Mouse (Mus musculus) heart, embryonic 11.5 days (tissue): Measurements from ENCODE around the gene Plekhm1. TPM values are rescaled to one million over a fixed set of nuclear protein-coding genes. Genes with fewer than 3 reads are reported as not detected.

Source experiments
- ATAC-seq: fragments of 200-750 bp; cut with Nextera tagmentation; replicated peaks from 2 replicates; pipeline ENCODE4 v1.8.0; 2017; ENCODE audit warnings: moderate library complexity; ENCODE audit not compliant: insufficient number of reproducible peaks, low FRiP score, low TSS enrichment
- H3K27ac ChIP-seq: fragments of 300-500 bp; sonication (generic); 2 replicates; pipeline ENCODE4 v1.5.1; 2014; ENCODE audit warnings: mild to moderate bottlenecking, low read depth, low read length
- H3K27me3 ChIP-seq: fragments of 300-500 bp; sonication (generic); 2 replicates; pipeline ENCODE4 v1.6.1; 2014; ENCODE audit warnings: mild to moderate bottlenecking, low read length, mixed read lengths; ENCODE audit not compliant: control insufficient read depth, insufficient read depth
- H3K36me3 ChIP-seq: fragments of 300-500 bp; sonication (generic); 2 replicates; pipeline ENCODE4 v1.6.1; 2014; ENCODE audit warnings: mild to moderate bottlenecking, low read length, moderate library complexity, mixed read lengths; ENCODE audit not compliant: control insufficient read depth, insufficient read depth
- H3K4me1 ChIP-seq: fragments of 300-500 bp; sonication (generic); 2 replicates; pipeline ENCODE4 v1.6.1; 2014; ENCODE audit warnings: low read length; ENCODE audit not compliant: control insufficient read depth, insufficient read depth
- H3K4me2 ChIP-seq: fragments of 300-500 bp; sonication (generic); 2 replicates; pipeline ENCODE4 v1.6.1; 2014; ENCODE audit warnings: mild to moderate bottlenecking, moderate library complexity
- H3K4me3 ChIP-seq: fragments of 300-500 bp; sonication (generic); 2 replicates; pipeline ENCODE4 v1.5.1; 2014; ENCODE audit warnings: low read depth, low read length
- H3K9ac ChIP-seq: fragments of 300-500 bp; sonication (generic); 2 replicates; pipeline ENCODE4 v1.6.1; 2014; ENCODE audit warnings: mild to moderate bottlenecking, low read depth, low read length, moderate library complexity
- H3K9me3 ChIP-seq: fragments of 300-500 bp; sonication (generic); replicated peaks from 2 replicates; pipeline ENCODE4 v1.6.1; 2016; ENCODE audit warnings: low read length; ENCODE audit not compliant: control insufficient read depth
- WGBS: fragments of 180-500 bp; shearing (Covaris S2); extraction: QIAGEN DNeasy Blood & Tissue Kit; methylation state at CpG from one replicate; pipeline ENCODE4 v1.1.7; 2014; ENCODE audit not compliant: insufficient replicate concordance; 5-methylcytosine and 5-hydroxymethylcytosine counted together
- polyA plus RNA-seq: library from polyadenylated mRNA; unstranded; fragments of >200 nt; fragmentation: Nextera tagmentation; extraction: Ambion mirVana; gene quantifications from 2 replicates; pipeline ENCODE4 v1.2.1, GENCODE M21; 2014

The Plekhm1 gene
- polyA plus RNA-seq, 1 experiment from 2014 or later = 5.2 TPM

- H3K36me3 ChIP-seq = no peaks in the 10 kb centered on the region
- no peak overlapping the region for H3K9ac ChIP-seq
- H3K27ac ChIP-seq = no peak overlapping the region
- WGBS = 19% methylated on average over 11 of the region's 11 CpGs
- no peak for ATAC-seq
- H3K27me3 ChIP-seq = peaks cover 42% of the 10 kb centered on the region
- peaks cover 3% of the 10 kb centered on the region; the same call in 1 of the 2 replicates for H3K9me3 ChIP-seq
- H3K4me2 ChIP-seq = peak overlapping the region; percentile 27
- no peak overlapping the region for H3K4me3 ChIP-seq
- H3K4me1 ChIP-seq = peaks cover 14% of the 10 kb centered on the region; the same call in 1 of the 2 replicates
Observed at GRCm38 (mm10) chr11:103356032-103356571, 56.4 kb downstream of the Plekhm1 start.

GRCm38 (mm10) chr11:103355251-103355650 lies 57.2 kb downstream of the Plekhm1 start:
- Histone ChIP-seq H3K9ac (no peak overlapping the region), H3K27ac (no peak overlapping the region), H3K4me2 (no peak overlapping the region), H3K4me1 (peaks cover 12% of the 10 kb centered on the region; the same call in 1 of the 2 replicates), H3K27me3 (peaks cover 34% of the 10 kb centered on the region), H3K36me3 (no peaks in the 10 kb centered on the region), H3K4me3 (no peak overlapping the region), H3K9me3 (peaks cover 3% of the 10 kb centered on the region; the same call in 1 of the 2 replicates)
- ATAC-seq = no peak
- WGBS = 33% methylated on average over 11 of the region's 11 CpGs

GRCm38 (mm10) chr11:103354033-103354432 lies 58.5 kb downstream of the Plekhm1 start:
- H3K9me3 ChIP-seq = peaks cover 3% of the 10 kb centered on the region; the same call in 1 of the 2 replicates
- peaks cover 7% of the 10 kb centered on the region; the same call in 1 of the 2 replicates for H3K4me1 ChIP-seq
- H3K36me3 ChIP-seq = no peaks in the 10 kb centered on the region
- no peak overlapping the region for H3K27ac ChIP-seq
- ATAC-seq = no peak
- no peak overlapping the region for H3K4me3 ChIP-seq
- H3K4me2 ChIP-seq = no peak overlapping the region
- 68% methylated on average over 3 of the region's 3 CpGs for WGBS
- H3K9ac ChIP-seq = no peak overlapping the region
- H3K27me3 ChIP-seq = peaks cover 29% of the 10 kb centered on the region

GRCm38 (mm10) chr11:103352239-103352814 lies 60.2 kb downstream of the Plekhm1 start:
- Histone ChIP-seq H3K4me2 (no peak overlapping the region), H3K36me3 (no peaks in the 10 kb centered on the region), H3K4me3 (no peak overlapping the region), H3K27ac (no peak overlapping the region), H3K4me1 (peaks cover 7% of the 10 kb centered on the region; the same call in 1 of the 2 replicates), H3K27me3 (peaks cover 17% of the 10 kb centered on the region), H3K9me3 (peaks cover 3% of the 10 kb centered on the region; the same call in 1 of the 2 replicates), H3K9ac (no peak overlapping the region)
- no peak for ATAC-seq
- WGBS = 81% methylated on average over 5 of the region's 5 CpGs

GRCm38 (mm10) chr11:103350711-103351315 lies 61.7 kb downstream of the Plekhm1 start:
- Histone ChIP-seq H3K9me3 (peaks cover 3% of the 10 kb centered on the region; the same call in 1 of the 2 replicates), H3K4me1 (peaks cover 8% of the 10 kb centered on the region), H3K36me3 (no peaks in the 10 kb centered on the region), H3K4me2 (no peak overlapping the region), H3K4me3 (no peak overlapping the region), H3K27ac (no peak overlapping the region), H3K9ac (no peak overlapping the region), H3K27me3 (peaks cover 4% of the 10 kb centered on the region)
- ATAC-seq = no peak
- WGBS = 73% methylated on average over 12 of the region's 12 CpGs

- ATAC-seq = no peak
- 79% methylated on average over 2 of the region's 2 CpGs for WGBS
- Histone ChIP-seq H3K9me3 (peaks cover 3% of the 10 kb centered on the region; the same call in 1 of the 2 replicates), H3K27ac (no peak overlapping the region), H3K4me1 (peaks cover 6% of the 10 kb centered on the region), H3K27me3 (peaks cover under 1% of the 10 kb centered on the region), H3K4me2 (no peak overlapping the region), H3K4me3 (no peak overlapping the region), H3K9ac (no peak overlapping the region), H3K36me3 (no peaks in the 10 kb centered on the region)
Observed at GRCm38 (mm10) chr11:103349699-103350098, 62.8 kb downstream of the Plekhm1 start.

GRCm38 (mm10) chr11:103346657-103347056 lies 65.8 kb downstream of the Plekhm1 start:
- Histone ChIP-seq H3K27ac (no peak overlapping the region), H3K4me3 (no peak overlapping the region), H3K4me2 (no peak overlapping the region), H3K9ac (no peak overlapping the region), H3K9me3 (no peaks in the 10 kb centered on the region), H3K27me3 (no peaks in the 10 kb centered on the region), H3K4me1 (peaks cover 12% of the 10 kb centered on the region), H3K36me3 (no peaks in the 10 kb centered on the region)
- no peak for ATAC-seq
- 55% methylated on average over 5 of the region's 5 CpGs for WGBS

GRCm38 (mm10) chr11:103346236-103346635 lies 66.3 kb downstream of the Plekhm1 start:
- Histone ChIP-seq H3K27me3 (no peaks in the 10 kb centered on the region), H3K9ac (no peak overlapping the region), H3K4me1 (peaks cover 12% of the 10 kb centered on the region), H3K4me2 (no peak overlapping the region), H3K36me3 (no peaks in the 10 kb centered on the region), H3K4me3 (no peak overlapping the region), H3K27ac (no peak overlapping the region), H3K9me3 (no peaks in the 10 kb centered on the region)
- 52% methylated on average over 7 of the region's 7 CpGs for WGBS
- no peak for ATAC-seq
